Mouse (Mus musculus) thymus, adult 2 months (tissue): ENCODE results near the gene Rd3. TPM values are rescaled to one million over a fixed set of nuclear protein-coding genes. Genes with fewer than 3 reads are reported as not detected.

Experiments
- DNase-seq: peaks from one replicate; pipeline ENCODE4 v3.0.0; 2021
- H3K27ac ChIP-seq: fragments of 200-500 bp; 2 replicates; pipeline ENCODE4 v1.5.1; 2012; ENCODE audit warnings: low read length, control low read depth; ENCODE audit not compliant: control insufficient read depth, insufficient read depth
- H3K27me3 ChIP-seq: fragments of 200-500 bp; 2 replicates; pipeline ENCODE4 v1.6.1; 2012; ENCODE audit warnings: mild to moderate bottlenecking, low read length, moderate library complexity, mixed read lengths; ENCODE audit not compliant: control insufficient read depth, insufficient read depth
- H3K36me3 ChIP-seq: fragments of 200-500 bp; 2 replicates; pipeline ENCODE4 v1.6.1; 2012; ENCODE audit warnings: mild to moderate bottlenecking, low read length, moderate library complexity; ENCODE audit not compliant: control insufficient read depth, insufficient read depth
- H3K4me1 ChIP-seq: fragments of 200-500 bp; replicated peaks from 2 replicates; pipeline ENCODE4 v1.6.1; 2012; ENCODE audit warnings: low read length; ENCODE audit not compliant: control insufficient read depth, insufficient read depth
- H3K4me3 ChIP-seq: fragments of 200-500 bp; 2 replicates; pipeline ENCODE4 v1.5.1; 2012; ENCODE audit warnings: mild to moderate bottlenecking, low read length, control low read depth, moderate library complexity; ENCODE audit not compliant: control insufficient read depth, insufficient read depth
- CTCF ChIP-seq: fragments of 200-500 bp; IDR thresholded peaks from 2 replicates; pipeline ENCODE4 v1.5.1; 2012; ENCODE audit warnings: mild to moderate bottlenecking, control low read depth, low read length, moderate library complexity, borderline replicate concordance; ENCODE audit not compliant: control insufficient read depth, poor library complexity, insufficient read depth; ENCODE audit errors: extremely low read depth
- POLR2A ChIP-seq: fragments of 200-500 bp; IDR thresholded peaks from 2 replicates; pipeline ENCODE4 v1.6.1; 2012; ENCODE audit warnings: mild to moderate bottlenecking, low read length, control low read depth, moderate library complexity; ENCODE audit not compliant: control insufficient read depth, poor library complexity, insufficient read depth; ENCODE audit errors: extremely low read depth
- WGBS: fragments of 180-500 bp; shearing (Covaris S2); methylation state at CpG from one replicate; pipeline ENCODE4 v1.1.7; 2018; 5-methylcytosine and 5-hydroxymethylcytosine counted together
- polyA plus RNA-seq: library from polyadenylated mRNA; depleted of rRNA; stranded (reverse); fragments of >200 nt; gene quantifications from 2 replicates; pipeline ENCODE4 v1.2.3, GENCODE M21; 2012

Gene Rd3
- polyA plus RNA-seq, 1 experiment: 1.5 TPM

DNA sequence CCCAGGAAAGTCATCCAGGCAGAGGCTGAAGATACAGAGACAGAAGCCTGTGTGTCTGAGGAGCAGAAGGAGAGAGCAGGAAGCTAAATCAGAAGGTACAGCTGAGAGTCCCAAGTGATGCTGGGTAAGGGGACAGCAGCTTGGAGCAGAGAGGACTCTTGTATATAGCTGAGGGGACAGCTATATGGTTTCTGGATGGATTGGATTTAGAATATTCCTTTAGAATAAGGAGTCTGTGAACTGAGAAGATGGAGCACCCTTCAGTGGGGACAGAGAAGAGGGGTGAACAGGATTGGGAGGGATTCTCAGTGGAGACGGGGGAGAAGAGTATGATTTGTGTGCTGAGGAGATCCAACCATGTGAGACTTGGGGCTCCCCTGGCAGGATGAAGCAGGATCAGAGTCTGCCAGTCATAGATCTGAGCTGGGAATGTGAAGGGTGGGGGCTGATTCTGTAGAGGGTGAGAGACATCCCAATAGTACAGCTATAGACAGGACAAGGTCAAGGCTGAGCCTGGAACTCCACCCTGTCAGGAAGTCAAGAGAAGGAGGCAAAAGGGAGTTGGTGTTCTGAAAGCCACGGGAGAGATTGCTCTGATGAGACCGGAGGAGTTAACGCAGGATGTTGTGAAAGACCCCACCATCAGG is 44.1 kb upstream of the Rd3 start:
- H3K36me3 ChIP-seq: no peaks in the 10 kb centered on the region
- DNase-seq: no peak
- H3K27me3 ChIP-seq: no peaks in the 10 kb centered on the region
- H3K4me1 ChIP-seq: no peaks in the 10 kb centered on the region
- TF ChIP-seq CTCF: no peak
- no peak for TF ChIP-seq POLR2A
- H3K27ac ChIP-seq: no peak overlapping the region
- H3K4me3 ChIP-seq: no peak overlapping the region
- WGBS: 76% methylated on average over 4 of the region's 4 CpGs

- peaks cover 7% of the 10 kb centered on the region for H3K4me1 ChIP-seq
- DNase-seq: no peak
- no peak overlapping the region for H3K4me3 ChIP-seq
- no peaks in the 10 kb centered on the region for H3K27me3 ChIP-seq
- H3K36me3 ChIP-seq: no peaks in the 10 kb centered on the region
- WGBS: 47% methylated on average over 6 of the region's 6 CpGs
- no peak overlapping the region for H3K27ac ChIP-seq
- TF ChIP-seq POLR2A: no peak
- TF ChIP-seq CTCF: no peak
Measured at GRCm38 (mm10) chr1:191943638-191944037, 33.5 kb upstream of the Rd3 start.

DNA sequence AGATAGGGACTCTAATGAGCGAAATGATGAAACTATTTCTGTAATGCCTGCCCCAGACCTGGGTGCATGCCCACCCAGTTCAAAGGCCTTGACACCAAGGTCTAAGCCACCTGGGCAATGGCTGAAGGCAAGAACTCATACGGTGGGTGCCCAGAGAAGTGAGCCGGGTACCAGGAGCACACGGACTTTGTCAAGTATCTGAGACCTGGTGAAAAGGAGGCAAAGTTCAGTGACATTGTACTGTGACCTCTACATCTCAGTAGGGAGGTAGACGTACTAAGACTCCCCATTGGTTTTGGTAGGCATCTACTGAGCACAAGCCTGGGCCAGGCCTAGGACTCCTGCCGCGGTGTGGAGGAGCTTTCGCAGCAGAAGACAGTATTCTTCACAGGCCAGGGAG is 31.8 kb upstream of the Rd3 start:
- no peak for DNase-seq
- Histone ChIP-seq H3K4me1 (peaks cover 7% of the 10 kb centered on the region), H3K27ac (no peak overlapping the region), H3K27me3 (no peaks in the 10 kb centered on the region), H3K36me3 (no peaks in the 10 kb centered on the region), H3K4me3 (no peak overlapping the region)
- TF ChIP-seq POLR2A (no peak), CTCF (no peak)
- 98% methylated on average over 8 of the region's 8 CpGs for WGBS

GRCm38 (mm10) chr1:191945756-191946155 is 31.4 kb upstream of the Rd3 start:
- H3K4me1 ChIP-seq: peaks cover 7% of the 10 kb centered on the region
- 86% methylated on average over 5 of the region's 5 CpGs for WGBS
- DNase-seq: no peak
- TF ChIP-seq POLR2A: no peak
- TF ChIP-seq CTCF: no peak
- H3K27me3 ChIP-seq: no peaks in the 10 kb centered on the region
- H3K4me3 ChIP-seq: no peak overlapping the region
- H3K27ac ChIP-seq: no peak overlapping the region
- H3K36me3 ChIP-seq: no peaks in the 10 kb centered on the region

DNA sequence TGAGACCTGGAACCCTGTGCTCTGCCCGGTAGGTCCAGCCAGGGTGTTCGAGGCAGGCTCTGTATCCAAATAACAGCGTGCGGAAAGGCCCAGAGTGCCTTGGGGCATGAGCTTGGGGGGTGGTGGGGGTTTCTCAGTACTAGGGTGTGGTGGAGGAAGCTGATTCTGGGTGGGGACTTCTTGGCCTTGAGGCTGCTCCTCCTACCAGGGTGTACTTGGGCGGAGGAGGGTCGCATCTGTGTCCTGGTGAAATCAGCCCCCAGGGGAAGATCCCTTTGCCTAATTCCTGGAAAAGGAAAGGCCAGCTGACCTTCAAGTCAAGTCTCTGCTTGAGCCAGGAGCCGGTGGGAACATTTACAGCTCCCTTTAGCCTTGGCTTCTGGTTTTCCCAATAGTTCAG is 30.9 kb upstream of the Rd3 start:
- no peak for DNase-seq
- H3K27ac ChIP-seq: no peak overlapping the region
- TF ChIP-seq POLR2A (no peak), CTCF (no peak)
- no peaks in the 10 kb centered on the region for H3K27me3 ChIP-seq
- no peak overlapping the region for H3K4me3 ChIP-seq
- no peaks in the 10 kb centered on the region for H3K36me3 ChIP-seq
- peaks cover 7% of the 10 kb centered on the region for H3K4me1 ChIP-seq
- 95% methylated on average over 7 of the region's 7 CpGs for WGBS

DNA sequence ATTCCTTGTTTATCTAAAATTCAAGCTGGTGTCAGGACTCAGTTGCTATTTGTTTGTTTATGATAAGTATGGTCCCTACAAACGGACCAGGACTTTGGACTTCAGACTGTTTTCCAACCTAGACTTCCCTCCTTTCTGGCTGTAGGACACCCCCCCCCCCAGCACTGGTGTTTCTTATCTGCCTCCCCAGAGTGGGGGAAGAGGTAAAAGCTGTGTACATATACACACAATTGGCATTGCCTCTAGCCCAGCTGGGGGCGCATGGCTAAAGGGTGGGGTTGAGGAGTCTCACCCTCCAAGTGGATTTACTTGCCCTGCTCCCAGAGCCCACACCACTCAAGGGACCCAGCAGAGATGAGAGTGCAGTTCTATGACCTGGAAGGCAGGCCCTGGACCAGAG is 30.3 kb upstream of the Rd3 start:
- no peaks in the 10 kb centered on the region for H3K27me3 ChIP-seq
- no peak overlapping the region for H3K27ac ChIP-seq
- TF ChIP-seq POLR2A: no peak
- no peak for TF ChIP-seq CTCF
- no peak for DNase-seq
- no peaks in the 10 kb centered on the region for H3K36me3 ChIP-seq
- peaks cover 7% of the 10 kb centered on the region for H3K4me1 ChIP-seq
- no peak overlapping the region for H3K4me3 ChIP-seq
- WGBS: 87% methylated on average over 2 of the region's 2 CpGs

DNA sequence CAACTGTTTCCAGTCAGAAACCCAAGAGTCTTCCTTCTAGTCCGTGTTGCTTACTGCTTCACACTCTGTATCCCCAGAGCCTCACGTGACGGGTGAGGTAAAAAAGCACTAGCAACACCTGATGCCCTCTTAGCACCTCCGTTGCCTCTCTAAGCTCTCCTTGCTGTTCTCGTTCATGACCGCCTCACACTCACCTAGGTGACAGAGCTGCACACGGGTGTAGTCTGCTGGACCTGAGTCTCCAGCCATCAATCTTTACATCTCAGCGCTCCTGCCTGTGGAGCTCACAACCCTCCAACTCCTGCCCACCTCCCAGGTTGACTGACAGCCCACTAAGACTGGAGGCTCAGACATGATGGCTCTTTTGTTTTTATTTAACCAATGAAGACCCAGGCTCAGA is 29.4 kb upstream of the Rd3 start:
- no peaks in the 10 kb centered on the region for H3K36me3 ChIP-seq
- H3K27me3 ChIP-seq: no peaks in the 10 kb centered on the region
- WGBS: 88% methylated on average over 8 of the region's 8 CpGs
- TF ChIP-seq POLR2A (no peak), CTCF (no peak)
- H3K4me1 ChIP-seq: peaks cover 7% of the 10 kb centered on the region
- H3K4me3 ChIP-seq: no peak overlapping the region
- DNase-seq: no peak
- H3K27ac ChIP-seq: no peak overlapping the region
